Mouse (Mus musculus) thymus, postnatal 0 days (tissue): ENCODE data around the gene Anxa7. TPM values are rescaled to one million over a fixed set of nuclear protein-coding genes. Genes with fewer than 3 reads are reported as not detected.
A peak's percentile ranks its signal among the peaks of the same experiment; 100 is the strongest.

Source experiments
- DNase-seq: peaks from one replicate; pipeline ENCODE4 v3.0.0-alpha.2; 2015; ENCODE audit warnings: low spot score
- polyA plus RNA-seq: library from polyadenylated mRNA; unstranded; fragments of >200 nt; fragmentation: Nextera tagmentation; extraction: Ambion mirVana; gene quantifications from 2 replicates; pipeline ENCODE4 v1.2.1, GENCODE M21; 2015

Anxa7 gene
- 43.5 and 47.3 TPM in 2 replicates for polyA plus RNA-seq

GRCm38 (mm10) chr14:20479291-20480194, at the start of gene Anxa7:
TSS of gene Anxa7 (minus strand) at chr14:20480133.
- DNase-seq, result peak; percentile 81

- no peak for DNase-seq
Measured at GRCm38 (mm10) chr14:20529643-20530042, 49.7 kb upstream of the Anxa7 start.

GRCm38 (mm10) chr14:20520179-20520578, 40.2 kb upstream of the Anxa7 start:
- DNase-seq, result no peak

- DNase-seq, result no peak
Measured at GRCm38 (mm10) chr14:20508424-20508823, 28.5 kb upstream of the Anxa7 start.

GRCm38 (mm10) chr14:20502966-20503365, 23.0 kb upstream of the Anxa7 start:
- DNase-seq, result no peak

DNA sequence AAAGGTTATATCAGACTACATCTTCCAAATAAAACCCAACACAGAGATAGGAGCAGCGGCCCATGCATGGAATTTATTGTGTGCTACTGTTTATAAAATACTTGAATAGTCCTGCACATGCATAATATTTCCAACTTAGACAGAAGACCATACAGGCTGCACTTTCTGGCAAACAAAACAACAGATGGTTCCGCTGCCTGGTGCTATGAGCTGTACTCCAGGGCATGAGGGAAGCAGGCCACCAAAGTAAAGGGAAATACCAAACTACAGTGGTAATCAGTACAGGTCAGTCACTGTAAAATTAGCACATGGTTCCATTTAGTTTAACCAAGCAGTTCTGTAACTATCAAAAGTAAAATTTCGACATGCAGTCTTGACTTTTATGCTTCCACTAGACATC, 20.0 kb upstream of the Anxa7 start:
- no peak for DNase-seq

DNA sequence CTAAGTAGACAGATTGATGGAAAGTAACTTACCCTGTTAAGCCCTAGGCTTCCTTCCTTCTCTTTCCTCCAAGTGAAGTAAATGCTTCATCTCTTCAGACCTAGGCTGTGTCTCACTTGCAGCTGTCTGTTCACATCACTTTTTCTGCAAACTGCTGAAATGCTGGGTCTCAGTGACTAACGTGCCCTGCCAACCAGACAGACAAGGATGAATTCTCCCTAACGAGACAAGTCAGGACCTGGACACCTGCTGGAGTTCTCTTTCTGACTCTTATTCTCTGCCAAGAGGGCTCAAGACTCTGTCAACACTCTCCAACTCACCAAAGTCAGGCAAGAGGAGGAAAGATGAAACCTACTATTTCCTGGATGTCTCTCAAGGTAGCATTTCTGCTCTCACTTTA, 16.7 kb upstream of the Anxa7 start, which contains the start of gene Mss51:
Gene Mss51 (minus strand): TSS at position 299 of the 400 bp plus-strand sequence.
- DNase-seq, result no peak

DNA sequence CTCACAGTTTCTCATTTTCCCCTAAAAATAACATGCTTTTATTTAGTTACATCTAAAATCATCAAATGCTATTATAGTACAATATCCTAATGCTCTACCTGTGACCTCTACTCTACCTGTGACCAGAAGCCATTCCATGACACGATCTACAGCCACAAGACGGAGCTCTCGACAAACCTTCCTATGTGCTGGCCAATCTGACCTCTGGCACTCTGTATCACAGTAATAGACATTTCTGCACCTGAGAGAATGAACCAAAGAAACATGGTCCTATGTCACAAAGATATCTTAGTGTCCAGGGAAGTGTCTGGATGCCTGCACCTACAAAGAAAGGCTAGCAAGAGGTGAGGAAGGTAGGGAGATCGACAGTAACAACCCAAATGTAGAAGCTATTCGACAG, 6.1 kb upstream of the Anxa7 start:
- no peak for DNase-seq

- no peak for DNase-seq
Measured at GRCm38 (mm10) chr14:20482051-20482751, 2.3 kb upstream of the Anxa7 start.

DNA sequence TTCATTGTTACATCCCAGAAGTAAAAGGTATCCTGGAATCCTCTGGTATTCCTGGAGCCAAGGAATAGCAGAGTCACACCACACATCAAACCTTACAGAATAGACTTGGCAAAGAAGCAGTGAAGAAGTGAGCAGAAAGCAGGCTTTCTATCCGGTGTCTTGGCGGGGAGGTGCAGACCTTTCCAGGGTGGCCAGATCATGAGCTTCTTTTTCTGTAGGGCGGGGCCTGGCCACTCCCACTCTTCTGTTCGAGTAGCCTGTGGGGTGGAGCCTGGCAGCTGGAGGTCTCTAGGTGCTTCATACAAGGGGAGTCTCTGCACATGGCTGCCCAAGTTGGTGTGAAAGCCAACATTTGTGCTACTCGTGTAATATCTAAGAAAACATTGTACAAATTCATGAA, 1.3 kb upstream of the Anxa7 start:
- DNase-seq, result peak; percentile 14

GRCm38 (mm10) chr14:20480195-20480579, 254 bp upstream of the Anxa7 start:
- no peak for DNase-seq

GRCm38 (mm10) chr14:20478801-20479200, 1.1 kb downstream of the Anxa7 start:
- DNase-seq, result no peak

GRCm38 (mm10) chr14:20478385-20478784, 1.5 kb downstream of the Anxa7 start:
- DNase-seq, result peak; percentile 67

DNA sequence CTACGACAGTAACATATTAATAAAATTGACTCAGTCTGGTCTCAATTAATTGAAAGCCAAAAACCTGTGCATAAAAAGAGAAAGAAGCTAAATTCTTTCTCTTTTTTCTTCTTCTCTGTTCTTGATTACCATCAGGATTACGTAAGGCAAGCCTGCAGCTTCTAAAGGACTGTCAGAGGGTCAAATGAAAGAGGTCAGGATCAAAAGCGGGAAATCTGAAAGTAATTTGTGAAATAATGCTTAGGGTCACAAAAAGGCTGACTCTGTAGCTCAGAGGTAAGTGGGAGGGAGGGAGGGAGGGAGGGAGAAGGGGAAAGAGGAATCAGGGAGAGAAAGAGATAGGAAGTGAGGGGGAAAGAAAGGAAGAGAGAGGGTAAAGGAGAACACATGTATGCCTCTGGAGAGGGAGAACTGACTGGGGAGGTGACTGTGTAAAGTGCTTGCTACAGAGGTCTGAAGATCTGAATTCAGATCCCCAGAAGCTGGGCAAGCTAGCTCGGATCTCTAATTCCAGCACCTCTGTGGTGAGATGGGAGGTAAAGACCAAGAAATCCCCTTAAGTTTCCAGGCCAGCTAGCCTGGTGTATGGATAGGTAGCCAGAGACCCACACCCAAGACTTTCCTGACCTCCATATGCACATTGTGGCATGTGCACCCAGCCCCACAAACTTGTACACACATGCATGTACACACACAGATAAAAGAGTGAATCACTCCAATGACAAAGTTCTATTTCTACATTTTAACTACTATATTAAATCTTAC, 2.5 kb downstream of the Anxa7 start:
- no peak for DNase-seq

- no peak for DNase-seq
Measured at GRCm38 (mm10) chr14:20460216-20460615, 19.7 kb downstream of the Anxa7 start.

GRCm38 (mm10) chr14:20458378-20458777, 21.6 kb downstream of the Anxa7 start:
- DNase-seq, result no peak

GRCm38 (mm10) chr14:20452929-20453328, 27.0 kb downstream of the Anxa7 start:
- no peak for DNase-seq

DNA sequence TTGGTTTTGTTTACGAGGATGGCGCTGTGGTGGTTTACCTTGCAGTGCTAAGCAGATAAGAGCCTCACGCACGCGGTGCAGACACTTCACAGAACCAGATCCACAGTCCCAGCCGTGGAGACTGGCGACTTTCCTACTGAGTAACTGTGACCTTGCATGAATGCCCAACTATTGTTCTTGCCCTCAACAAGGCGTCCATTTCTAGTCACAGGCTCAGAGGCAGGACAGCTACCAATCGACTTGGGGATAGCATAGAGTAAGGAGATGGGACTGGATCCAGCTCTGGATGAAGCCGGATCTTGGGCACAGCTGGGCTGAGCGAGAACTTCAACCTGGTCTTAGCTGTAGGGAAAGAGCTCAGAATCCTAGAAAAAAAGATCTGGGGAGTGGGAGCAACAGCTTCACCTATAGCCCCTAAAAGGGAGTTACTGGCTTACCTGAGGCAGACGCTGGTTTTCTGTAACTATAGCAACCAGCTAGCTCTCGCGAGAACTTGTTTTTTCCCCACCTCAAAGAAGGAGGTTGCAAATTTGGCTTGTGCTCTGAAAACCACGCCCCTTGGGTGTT, 28.1 kb downstream of the Anxa7 start, which contains the start of gene Cfap70:
Gene Cfap70 (minus strand): TSS at position 462 of the 567 bp plus-strand sequence.
- DNase-seq, result peak; percentile 80

- DNase-seq, result no peak
Measured at GRCm38 (mm10) chr14:20451302-20451701, 28.6 kb downstream of the Anxa7 start.

DNA sequence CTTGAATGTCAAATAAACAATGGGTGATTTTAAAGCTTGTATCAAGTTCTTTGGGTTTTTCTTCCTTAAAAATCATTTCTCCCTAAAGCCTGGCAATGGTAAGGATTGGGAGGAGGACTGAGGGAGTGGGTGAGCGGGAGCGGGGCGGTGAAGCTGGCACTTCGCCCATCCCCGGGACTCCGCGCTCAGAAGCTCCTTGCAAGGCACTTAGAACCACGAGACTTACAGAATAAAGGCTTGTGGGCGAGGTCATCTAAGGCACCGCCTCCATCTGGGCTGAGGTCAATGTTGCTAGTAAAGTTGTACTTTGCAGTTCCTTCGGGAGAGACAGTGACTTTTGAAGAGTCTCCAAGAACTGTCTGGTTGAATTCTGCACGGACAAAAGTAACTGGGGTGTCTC, 32.7 kb downstream of the Anxa7 start:
- no peak for DNase-seq

- DNase-seq, result no peak
Measured at GRCm38 (mm10) chr14:20442252-20442651, 37.7 kb downstream of the Anxa7 start.
